Mouse (Mus musculus): ENCODE data around the gene Cdk19.
"Not testable (repeated sequence)": the region's sequence is repeated elsewhere in the genome, so short reads cannot be mapped to it uniquely, and the experiment has no call there.

The Cdk19 gene

GRCm38 (mm10) chr10:40523312-40523975, 184.1 kb downstream of the Cdk19 start:
- no peak for DNase-seq (ENCODE audit: inconsistent ontology term)

GRCm38 (mm10) chr10:40524032-40524806, 184.9 kb downstream of the Cdk19 start:
- DNase-seq (ENCODE audit: inconsistent ontology term): no peak

- DNase-seq (ENCODE audit: inconsistent ontology term): peak; percentile 35
Measured at GRCm38 (mm10) chr10:40524991-40525390, 185.6 kb downstream of the Cdk19 start.

GRCm38 (mm10) chr10:40525616-40526155, 186.3 kb downstream of the Cdk19 start:
- DNase-seq (ENCODE audit: inconsistent ontology term): no peak

- no peak for DNase-seq (ENCODE audit: inconsistent ontology term)
Measured at GRCm38 (mm10) chr10:40526301-40526761, 187.0 kb downstream of the Cdk19 start.

GRCm38 (mm10) chr10:40526986-40527385, 187.6 kb downstream of the Cdk19 start:
- DNase-seq (ENCODE audit: inconsistent ontology term): no peak

- DNase-seq (ENCODE audit: inconsistent ontology term): no peak
Measured at GRCm38 (mm10) chr10:40527573-40527972, 188.2 kb downstream of the Cdk19 start.

- DNase-seq (ENCODE audit: inconsistent ontology term): no peak
Measured at GRCm38 (mm10) chr10:40528668-40529067, 189.3 kb downstream of the Cdk19 start.

- no peak for DNase-seq (ENCODE audit: inconsistent ontology term)
Measured at GRCm38 (mm10) chr10:40529617-40530016, 190.3 kb downstream of the Cdk19 start.

- DNase-seq (ENCODE audit: inconsistent ontology term): no peak
Measured at GRCm38 (mm10) chr10:40530661-40531060, 191.3 kb downstream of the Cdk19 start.

- DNase-seq (ENCODE audit: inconsistent ontology term): not testable (repeated sequence)
Measured at GRCm38 (mm10) chr10:40532586-40532985, 193.2 kb downstream of the Cdk19 start.
